ENCODE assay signal across 9 mouse cellular contexts in the genomic region with DNA sequence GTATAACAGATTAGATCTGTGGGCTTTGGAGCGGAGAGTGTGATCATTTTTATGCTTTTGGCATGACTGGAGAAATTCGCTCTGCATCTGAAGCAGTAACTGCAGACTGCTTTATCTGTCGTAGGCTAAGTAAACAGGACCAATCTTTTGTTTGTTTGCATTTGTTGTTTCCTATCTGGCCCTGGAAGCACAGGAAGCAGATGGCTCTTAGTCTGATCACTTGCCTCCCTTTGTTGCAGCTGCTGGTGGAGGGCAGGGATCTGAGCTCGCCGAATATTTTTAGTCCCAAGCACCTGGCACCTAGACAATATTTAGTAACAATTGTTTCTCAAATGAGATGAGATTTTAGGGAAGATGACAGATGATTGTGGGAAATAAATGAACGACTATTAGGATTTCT.
DNase-seq lines count a peak whose midpoint lies in the region; ATAC-seq lines count a peak whose summit lies in the region.
"Had no signal": no experiment of that assay in that cellular context is flagged by ENCODE, and none has a peak within 500 bp of the region (broad histone marks: within the 10 kb centered on the region; RNA-seq: fewer than 3 reads in every experiment).

No protein-coding gene starts in this region.

- H3K36me3 ChIP-seq in midbrain, embryonic 10.5 days = peaks cover 33% of the 10 kb centered on the region
- peaks cover 2% of the 10 kb centered on the region; the same call in 1 of the 2 replicates for H3K36me3 ChIP-seq in midbrain, embryonic 11.5 days (ENCODE audit: control insufficient read depth, insufficient read depth, low read length)
- peaks cover 3% of the 10 kb centered on the region; the same call in 1 of the 2 replicates for H3K36me3 ChIP-seq in midbrain, embryonic 16.5 days (ENCODE audit: control insufficient read depth, insufficient read depth, low read length)
- H3K36me3 ChIP-seq in limb, embryonic 10.5 days = peaks cover 36% of the 10 kb centered on the region

- H3K9ac ChIP-seq in midbrain, embryonic 11.5 days (ENCODE audit: low read length) = no peak overlapping the region
- H3K9ac ChIP-seq in midbrain, embryonic 16.5 days (ENCODE audit: low read depth, low read length) = no peak overlapping the region

- intact Hi-C loops in heart, postnatal 10 days (cut with DNase I) = no loop called here

- 45% methylated on average over 6 of the region's 6 CpGs for WGBS in midbrain, embryonic 10.5 days
- 42% methylated on average over 6 of the region's 6 CpGs for WGBS in midbrain, embryonic 11.5 days
- WGBS in midbrain, embryonic 16.5 days = 26% methylated on average over 6 of the region's 6 CpGs
- WGBS in limb, embryonic 10.5 days = 58% methylated on average over 6 of the region's 6 CpGs

- H3K4me1 ChIP-seq in midbrain, embryonic 10.5 days = peaks cover 60% of the 10 kb centered on the region
- H3K4me1 ChIP-seq in midbrain, embryonic 11.5 days (ENCODE audit: control insufficient read depth, insufficient read depth, low read length) = peaks cover 14% of the 10 kb centered on the region
- peaks cover 33% of the 10 kb centered on the region for H3K4me1 ChIP-seq in midbrain, embryonic 16.5 days (ENCODE audit: control insufficient read depth, insufficient read depth, low read length)
- H3K4me1 ChIP-seq in limb, embryonic 10.5 days = peaks cover 34% of the 10 kb centered on the region

- no peak overlapping the region for H3K4me3 ChIP-seq in midbrain, embryonic 10.5 days
- H3K4me3 ChIP-seq in midbrain, embryonic 11.5 days (ENCODE audit: low read depth, low read length) = no peak overlapping the region
- H3K4me3 ChIP-seq in midbrain, embryonic 16.5 days (ENCODE audit: low read depth, low read length) = no peak overlapping the region
- H3K4me3 ChIP-seq in limb, embryonic 10.5 days = no peak overlapping the region
- H3K4me3 ChIP-seq: megakaryocyte, embryonic 14.5 days had no signal

- H3K27ac ChIP-seq in midbrain, embryonic 10.5 days (replicated peaks) = peak overlapping the region; percentile 46
- no peak overlapping the region for H3K27ac ChIP-seq in midbrain, embryonic 11.5 days (ENCODE audit: low read depth, low read length)
- H3K27ac ChIP-seq in midbrain, embryonic 16.5 days (ENCODE audit: low read length) = peak overlapping the region; percentile 31; the same call in 1 of the 2 replicates
- H3K27ac ChIP-seq in limb, embryonic 10.5 days = no peak overlapping the region

- no peak overlapping the region for H3K4me2 ChIP-seq in midbrain, embryonic 11.5 days
- H3K4me2 ChIP-seq in midbrain, embryonic 16.5 days (ENCODE audit: low read length) = no peak overlapping the region

- DNase-seq in cerebellum, postnatal 4 days (ENCODE audit: low spot score in 2 of 2) = no peak
- no peak for DNase-seq in midbrain, embryonic 10.5 days (ENCODE audit: low spot score)
- DNase-seq in midbrain, embryonic 11.5 days (ENCODE audit: low spot score, missing footprints) = no peak
- DNase-seq in heart, postnatal 10 days = peak; percentile 34 to 48
- no peak for DNase-seq in frontal cortex, postnatal 36 days (ENCODE audit: low spot score in 2 of 2)
- no peak for DNase-seq in limb, embryonic 10.5 days (ENCODE audit: low spot score)

- ATAC-seq in cerebellum, adult (ENCODE audit: insufficient number of reproducible peaks, low FRiP score, low TSS enrichment) = 0 out of 2 replicates have a peak, but pooled peaks have one; percentile 39
- ATAC-seq in midbrain, embryonic 11.5 days (ENCODE audit: low FRiP score) = no peak
- ATAC-seq in midbrain, embryonic 16.5 days = no peak

- no peaks in the 10 kb centered on the region for H3K27me3 ChIP-seq in midbrain, embryonic 10.5 days (ENCODE audit: low read depth, poor library complexity, severe bottlenecking)
- no peaks in the 10 kb centered on the region for H3K27me3 ChIP-seq in midbrain, embryonic 11.5 days (ENCODE audit: control insufficient read depth, insufficient read depth, low read length)
- no peaks in the 10 kb centered on the region for H3K27me3 ChIP-seq in midbrain, embryonic 16.5 days (ENCODE audit: control insufficient read depth, insufficient read depth, low read depth, low read length)
- no peaks in the 10 kb centered on the region for H3K27me3 ChIP-seq in limb, embryonic 10.5 days (ENCODE audit: low read depth, poor library complexity, severe bottlenecking)
- H3K27me3 ChIP-seq: megakaryocyte, embryonic 14.5 days had no signal

- H3K9me3 ChIP-seq in midbrain, embryonic 10.5 days (replicated peaks) = no peaks in the 10 kb centered on the region
- no peaks in the 10 kb centered on the region for H3K9me3 ChIP-seq in midbrain, embryonic 11.5 days (ENCODE audit: control insufficient read depth, low read length)
- no peaks in the 10 kb centered on the region for H3K9me3 ChIP-seq in midbrain, embryonic 16.5 days (replicated peaks; ENCODE audit: control insufficient read depth, low read length, poor library complexity, severe bottlenecking)
- no peaks in the 10 kb centered on the region for H3K9me3 ChIP-seq in limb, embryonic 10.5 days (replicated peaks)
- H3K9me3 ChIP-seq: megakaryocyte, embryonic 14.5 days had no signal

Comparison
In these comparisons a context has a peak if more than half of its experiments do, and no peak if none do; other contexts are left out.
1. H3K27ac ChIP-seq: peak in midbrain, embryonic 10.5 days (single experiment) and midbrain, embryonic 16.5 days (single experiment); none in midbrain, embryonic 11.5 days (single experiment) and limb, embryonic 10.5 days (single experiment).
2. DNase-seq: peak in heart, postnatal 10 days (2 of 2); none in cerebellum, postnatal 4 days (0 of 2), midbrain, embryonic 10.5 days (single experiment), midbrain, embryonic 11.5 days (single experiment), frontal cortex, postnatal 36 days (0 of 2) and limb, embryonic 10.5 days (single experiment).